Mouse (Mus musculus) limb, embryonic 12.5 days (tissue): Measurements from ENCODE around the gene Synrg. TPM values are rescaled to one million over a fixed set of nuclear protein-coding genes. Genes with fewer than 3 reads are reported as not detected.

Experiments used
- ATAC-seq: fragments of 200-750 bp; cut with Nextera tagmentation; 2 replicates; pipeline ENCODE4 v1.8.0; 2017; ENCODE audit warnings: low read depth, moderate TSS enrichment; ENCODE audit not compliant: insufficient number of reproducible peaks, insufficient read depth, low FRiP score, low TSS enrichment
- H3K27ac ChIP-seq: fragments of 300-500 bp; sonication (generic); 2 replicates; pipeline ENCODE4 v1.5.1; 2016; ENCODE audit warnings: mild to moderate bottlenecking, moderate library complexity
- H3K27me3 ChIP-seq: fragments of 300-500 bp; sonication (generic); 2 replicates; pipeline ENCODE4 v1.6.1; 2016; ENCODE audit warnings: mild to moderate bottlenecking, moderate library complexity
- H3K36me3 ChIP-seq: fragments of 300-500 bp; sonication (generic); 2 replicates; pipeline ENCODE4 v1.6.1; 2016; ENCODE audit warnings: mild to moderate bottlenecking, moderate library complexity
- H3K4me1 ChIP-seq: fragments of 300-500 bp; sonication (generic); replicated peaks from 2 replicates; pipeline ENCODE4 v1.6.1; 2016
- H3K4me2 ChIP-seq: fragments of 300-500 bp; sonication (generic); 2 replicates; pipeline ENCODE4 v1.6.1; 2016; ENCODE audit warnings: mild to moderate bottlenecking, moderate library complexity
- H3K4me3 ChIP-seq: fragments of 300-500 bp; sonication (generic); replicated peaks from 2 replicates; pipeline ENCODE4 v1.5.1; 2016; ENCODE audit warnings: mild to moderate bottlenecking
- H3K9ac ChIP-seq: fragments of 300-500 bp; sonication (generic); replicated peaks from 2 replicates; pipeline ENCODE4 v1.6.1; 2016; ENCODE audit warnings: mild to moderate bottlenecking, moderate library complexity
- H3K9me3 ChIP-seq: fragments of 300-500 bp; sonication (generic); 2 replicates; pipeline ENCODE4 v1.6.1; 2016; ENCODE audit warnings: mild to moderate bottlenecking, moderate library complexity
- WGBS: fragments of 180-500 bp; shearing (Covaris S2); methylation state at CpG from one replicate; pipeline ENCODE4 v1.1.7; 2016; 5-methylcytosine and 5-hydroxymethylcytosine counted together
- polyA plus RNA-seq: library from polyadenylated mRNA; unstranded; fragments of >200 nt; fragmentation: Nextera tagmentation; extraction: Ambion mirVana; gene quantifications from 2 replicates; pipeline ENCODE4 v1.2.1, GENCODE M21; 2016

Gene Synrg
- polyA plus RNA-seq, 1 experiment from 2014 or later: 8.6 TPM

DNA sequence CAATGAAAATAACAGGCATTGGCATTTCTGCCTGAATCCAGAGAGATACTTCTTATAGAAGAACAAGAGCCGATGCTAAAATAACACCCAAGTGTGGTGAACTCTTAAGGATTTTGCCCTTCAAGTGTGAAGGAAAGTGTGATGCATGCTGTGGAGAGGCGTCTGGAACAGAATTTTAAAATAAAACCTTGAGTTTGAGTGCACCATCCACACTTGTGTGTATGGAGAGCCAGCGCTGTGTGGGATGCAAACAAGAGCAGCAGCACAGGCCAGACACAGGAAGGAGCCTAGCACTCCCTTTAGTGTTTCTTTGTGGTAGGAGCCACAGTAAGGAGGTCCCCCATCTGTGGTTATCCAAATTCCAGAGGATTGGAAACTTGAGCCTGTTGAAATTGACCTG lies 2.2 kb upstream of the Synrg start:
- no peak overlapping the region for H3K4me3 ChIP-seq
- ATAC-seq: no peak
- 92% methylated on average over 3 of the region's 3 CpGs for WGBS

DNA sequence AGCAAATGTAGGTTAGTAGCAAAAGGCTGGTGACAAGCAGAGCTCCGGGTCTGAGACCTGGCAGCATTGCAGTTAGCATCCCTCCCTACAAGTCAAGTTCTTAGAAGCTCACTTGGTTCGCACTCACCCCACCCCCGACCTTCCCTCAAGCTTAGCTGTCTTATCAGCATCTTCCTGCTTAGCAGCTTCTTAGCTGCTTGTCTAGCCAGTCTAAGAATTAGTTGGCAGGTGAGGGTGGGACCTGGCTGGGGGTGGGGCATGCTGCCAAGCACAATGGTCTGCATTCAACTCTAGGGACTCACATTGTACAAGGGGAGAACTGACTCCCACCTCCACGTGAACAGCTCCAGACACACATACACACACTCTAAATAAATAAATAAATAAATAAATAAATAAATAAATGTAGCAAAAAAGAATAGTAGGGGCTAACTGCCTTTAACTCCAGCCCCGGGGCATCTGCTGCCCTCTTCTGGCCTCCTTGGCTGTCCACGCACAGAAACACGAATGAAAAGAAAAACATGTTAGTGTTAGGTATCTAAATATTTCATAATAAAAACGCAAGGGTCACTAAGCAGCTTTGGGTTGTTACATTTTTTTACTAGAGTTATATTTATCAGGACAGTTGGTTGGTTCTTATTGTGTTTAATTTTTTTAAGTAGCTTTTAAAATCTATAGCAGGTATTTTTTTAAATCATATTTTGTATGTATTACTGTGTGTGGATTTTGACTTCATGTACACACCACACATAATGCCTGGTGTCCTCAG lies 3.4 kb downstream of the Synrg start:
- H3K4me3 ChIP-seq: no peak overlapping the region
- ATAC-seq: no peak
- no peaks in the 10 kb centered on the region; the same call in 1 of the 2 replicates for H3K4me1 ChIP-seq
- no peaks in the 10 kb centered on the region for H3K27me3 ChIP-seq
- H3K9me3 ChIP-seq: no peaks in the 10 kb centered on the region
- no peak overlapping the region for H3K9ac ChIP-seq
- no peak overlapping the region for H3K27ac ChIP-seq
- peaks cover 6% of the 10 kb centered on the region for H3K36me3 ChIP-seq
- WGBS: 55% methylated on average over 8 of the region's 8 CpGs
- H3K4me2 ChIP-seq: no peak overlapping the region

More for the DNA sequence above, 2.2 kb upstream of the Synrg start:
- no peaks in the 10 kb centered on the region; the same call in 1 of the 2 replicates for H3K4me1 ChIP-seq
- no peak overlapping the region for H3K27ac ChIP-seq
- no peaks in the 10 kb centered on the region for H3K9me3 ChIP-seq
- no peak overlapping the region for H3K4me2 ChIP-seq
- no peaks in the 10 kb centered on the region for H3K27me3 ChIP-seq
- peaks cover 59% of the 10 kb centered on the region for H3K36me3 ChIP-seq
- H3K9ac ChIP-seq: no peak overlapping the region

DNA sequence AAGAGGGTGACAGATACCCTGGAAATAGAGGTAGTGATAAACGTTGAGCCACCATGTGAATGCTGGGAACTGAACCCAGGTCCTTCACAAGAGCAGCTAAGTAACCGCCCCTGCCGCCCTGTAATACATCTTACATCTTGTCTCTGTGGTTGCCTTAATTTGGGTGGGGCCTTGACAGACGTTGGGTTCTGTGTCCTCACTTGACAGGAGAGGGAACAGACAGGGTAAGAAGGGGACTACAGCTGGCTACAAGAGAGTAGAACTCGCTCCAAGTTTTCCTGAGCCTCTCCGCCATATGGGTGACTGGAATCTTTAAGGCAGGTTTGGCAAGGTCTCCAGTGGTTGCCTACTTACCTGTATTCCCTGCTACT lies 4.0 kb downstream of the Synrg start:
- Histone ChIP-seq H3K36me3 (peaks cover 5% of the 10 kb centered on the region; the same call in 1 of the 2 replicates), H3K4me1 (no peaks in the 10 kb centered on the region; the same call in 1 of the 2 replicates), H3K27me3 (no peaks in the 10 kb centered on the region), H3K9ac (no peak overlapping the region), H3K9me3 (no peaks in the 10 kb centered on the region), H3K27ac (no peak overlapping the region), H3K4me2 (no peak overlapping the region), H3K4me3 (no peak overlapping the region)
- no peak for ATAC-seq
- 72% methylated on average over 6 of the region's 6 CpGs for WGBS

- no peak for ATAC-seq
Measured at GRCm38 (mm10) chr11:83969040-83969439, 4.8 kb downstream of the Synrg start.

DNA sequence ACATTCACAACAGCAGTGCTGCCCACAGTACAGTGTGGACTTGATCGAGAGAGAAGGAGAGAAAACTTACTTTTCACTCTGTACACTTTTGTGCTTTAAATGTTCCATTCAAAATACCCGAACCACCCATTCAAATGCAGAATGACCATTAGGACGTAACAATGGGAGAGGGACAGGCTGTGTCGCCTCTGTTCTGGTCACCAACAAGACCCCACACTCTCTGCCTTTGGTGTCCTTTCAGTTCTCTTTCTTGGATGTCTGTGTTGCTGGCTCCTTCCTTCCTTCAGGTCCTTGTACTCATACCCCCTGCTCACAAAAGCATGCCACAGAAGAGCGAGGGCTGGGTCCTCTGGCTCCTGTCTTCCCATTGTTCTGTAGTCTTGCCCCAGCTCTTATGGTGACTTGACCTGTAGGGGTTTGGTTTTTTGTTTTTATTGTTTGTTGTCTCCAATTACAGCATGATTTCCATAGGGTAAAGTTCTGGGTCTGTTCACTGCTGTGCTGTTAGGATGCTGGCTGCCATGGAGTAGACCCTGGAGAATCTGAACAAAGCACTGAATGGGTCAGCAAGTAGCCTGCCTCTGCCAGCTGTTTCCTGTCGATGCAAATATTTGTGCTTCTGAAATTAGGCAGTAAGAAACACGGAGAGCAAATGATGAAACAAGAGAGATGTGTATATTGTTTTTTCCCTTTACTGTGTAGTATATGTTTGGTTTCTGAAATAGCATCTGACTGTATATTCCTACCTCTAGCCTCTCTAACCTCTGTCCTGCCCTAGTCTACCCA lies 10.5 kb downstream of the Synrg start:
- Histone ChIP-seq H3K27ac (no peak overlapping the region), H3K36me3 (peaks cover 24% of the 10 kb centered on the region), H3K4me2 (no peak overlapping the region), H3K4me1 (no peaks in the 10 kb centered on the region), H3K9ac (no peak overlapping the region), H3K27me3 (no peaks in the 10 kb centered on the region), H3K4me3 (no peak overlapping the region), H3K9me3 (no peaks in the 10 kb centered on the region)
- no peak for ATAC-seq
- 81% methylated on average over 7 of the region's 7 CpGs for WGBS

More at GRCm38 (mm10) chr11:83969040-83969439, 4.8 kb downstream of the Synrg start:
- no peak overlapping the region for H3K4me3 ChIP-seq
- 90% methylated on average over 3 of the region's 3 CpGs for WGBS
- no peak overlapping the region for H3K27ac ChIP-seq
- H3K9ac ChIP-seq: no peak overlapping the region
- no peak overlapping the region for H3K4me2 ChIP-seq
- H3K36me3 ChIP-seq: peaks cover 5% of the 10 kb centered on the region; the same call in 1 of the 2 replicates
- no peaks in the 10 kb centered on the region for H3K27me3 ChIP-seq
- H3K4me1 ChIP-seq: no peaks in the 10 kb centered on the region; the same call in 1 of the 2 replicates
- H3K9me3 ChIP-seq: no peaks in the 10 kb centered on the region

DNA sequence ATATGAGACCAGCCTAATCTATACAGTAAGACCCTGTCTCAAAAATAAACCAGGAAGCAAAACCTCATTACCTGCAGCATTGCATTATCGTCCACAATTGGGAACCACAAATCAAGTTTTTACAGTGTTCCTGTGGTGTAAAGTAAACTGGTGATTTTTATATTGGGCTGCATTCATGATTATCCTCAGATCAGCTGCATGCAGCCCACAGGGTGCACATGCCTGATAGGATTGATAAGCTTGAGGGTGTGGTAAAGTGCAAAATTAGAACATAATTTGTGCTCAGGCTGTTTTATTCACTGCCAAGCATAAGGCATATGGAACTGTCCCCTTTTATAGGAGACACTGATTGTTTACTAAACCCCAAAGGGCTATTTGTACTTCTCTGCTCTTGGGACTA lies 11.3 kb downstream of the Synrg start:
- Histone ChIP-seq H3K9me3 (no peaks in the 10 kb centered on the region), H3K9ac (no peak overlapping the region), H3K4me3 (no peak overlapping the region), H3K27me3 (no peaks in the 10 kb centered on the region), H3K4me1 (no peaks in the 10 kb centered on the region), H3K4me2 (no peak overlapping the region), H3K27ac (no peak overlapping the region), H3K36me3 (peaks cover 31% of the 10 kb centered on the region)
- no peak for ATAC-seq
- WGBS: 71% methylated on average over 1 of the region's 1 CpGs

DNA sequence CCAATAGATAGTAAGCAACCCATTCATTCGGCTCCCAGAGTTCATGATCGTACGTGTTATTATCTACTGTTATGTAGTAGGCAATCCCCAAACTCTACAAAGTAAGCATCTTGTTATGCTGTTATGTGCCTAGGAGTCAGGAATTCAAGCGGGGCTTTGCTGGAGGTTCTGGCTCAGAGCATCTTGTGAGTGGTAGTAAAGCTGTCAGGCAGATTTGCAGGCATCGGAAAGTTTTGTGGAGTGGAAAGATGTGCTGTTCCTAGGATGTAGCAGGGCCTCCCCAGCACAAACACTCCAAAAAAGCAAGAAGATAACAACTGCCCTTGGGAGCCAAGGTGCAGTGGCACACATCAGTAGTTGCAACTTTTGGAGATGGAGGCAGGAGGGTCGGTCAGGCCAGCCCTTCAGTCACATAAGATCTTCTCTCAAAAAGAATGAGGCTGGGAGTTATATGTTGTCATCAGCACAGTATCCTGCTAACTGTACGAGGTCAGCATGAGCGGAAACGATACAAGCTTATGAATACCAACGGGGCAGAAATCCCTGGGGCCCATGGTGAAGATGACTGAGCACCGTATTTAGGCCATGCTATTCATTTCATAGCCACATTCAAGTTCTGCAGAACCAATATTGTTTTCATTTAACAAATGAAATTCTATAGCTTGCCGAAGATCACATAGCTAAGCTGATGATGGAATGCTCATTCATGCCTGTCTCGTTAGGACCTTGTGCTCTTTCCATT lies 12.2 kb downstream of the Synrg start:
- no peak for ATAC-seq
- H3K9me3 ChIP-seq: no peaks in the 10 kb centered on the region
- no peaks in the 10 kb centered on the region for H3K27me3 ChIP-seq
- H3K4me1 ChIP-seq: no peaks in the 10 kb centered on the region
- no peak overlapping the region for H3K27ac ChIP-seq
- peaks cover 38% of the 10 kb centered on the region for H3K36me3 ChIP-seq
- WGBS: 79% methylated on average over 13 of the region's 13 CpGs
- no peak overlapping the region for H3K4me3 ChIP-seq
- H3K9ac ChIP-seq: no peak overlapping the region
- H3K4me2 ChIP-seq: no peak overlapping the region

GRCm38 (mm10) chr11:83977810-83978209 lies 13.6 kb downstream of the Synrg start:
- Histone ChIP-seq H3K4me1 (no peaks in the 10 kb centered on the region), H3K27me3 (no peaks in the 10 kb centered on the region), H3K9ac (no peak overlapping the region), H3K36me3 (peaks cover 47% of the 10 kb centered on the region), H3K4me3 (no peak overlapping the region), H3K27ac (no peak overlapping the region), H3K9me3 (no peaks in the 10 kb centered on the region), H3K4me2 (no peak overlapping the region)
- ATAC-seq: no peak
- 86% methylated on average over 2 of the region's 2 CpGs for WGBS

- peaks cover 53% of the 10 kb centered on the region for H3K36me3 ChIP-seq
- no peaks in the 10 kb centered on the region for H3K27me3 ChIP-seq
- H3K9me3 ChIP-seq: no peaks in the 10 kb centered on the region
- no peak overlapping the region for H3K9ac ChIP-seq
- H3K4me2 ChIP-seq: no peak overlapping the region
- no peaks in the 10 kb centered on the region for H3K4me1 ChIP-seq
- no peak overlapping the region for H3K27ac ChIP-seq
- WGBS: 88% methylated on average over 6 of the region's 6 CpGs
- H3K4me3 ChIP-seq: no peak overlapping the region
- no peak for ATAC-seq
Measured at GRCm38 (mm10) chr11:83979992-83980391, 15.8 kb downstream of the Synrg start.

DNA sequence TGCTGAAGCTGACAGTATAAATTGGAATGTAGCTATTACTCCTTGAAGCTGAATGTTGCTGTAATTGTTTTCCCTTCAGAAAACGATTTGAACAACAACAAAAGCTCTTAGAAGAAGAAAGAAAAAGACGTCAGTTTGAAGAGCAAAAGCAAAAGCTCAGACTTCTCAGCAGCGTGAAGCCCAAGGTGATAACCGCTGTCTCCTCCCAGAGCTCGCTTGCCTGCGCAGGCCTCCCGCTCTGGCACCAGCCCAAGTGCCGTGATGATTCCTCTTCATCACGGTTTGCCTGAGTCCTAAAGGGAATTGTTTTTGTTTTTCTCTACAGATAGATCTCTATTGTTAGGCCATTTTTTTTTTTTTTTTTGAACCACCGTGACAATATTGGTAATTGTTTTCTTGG lies 17.1 kb downstream of the Synrg start:
- Histone ChIP-seq H3K4me2 (no peak overlapping the region), H3K27me3 (no peaks in the 10 kb centered on the region), H3K4me1 (no peaks in the 10 kb centered on the region), H3K36me3 (peaks cover 53% of the 10 kb centered on the region), H3K9ac (no peak overlapping the region), H3K4me3 (no peak overlapping the region), H3K9me3 (no peaks in the 10 kb centered on the region), H3K27ac (no peak overlapping the region)
- no peak for ATAC-seq
- 88% methylated on average over 10 of the region's 10 CpGs for WGBS

- ATAC-seq: no peak
- Histone ChIP-seq H3K4me3 (no peak overlapping the region), H3K9me3 (no peaks in the 10 kb centered on the region), H3K27me3 (no peaks in the 10 kb centered on the region), H3K4me2 (no peak overlapping the region), H3K9ac (no peak overlapping the region), H3K27ac (no peak overlapping the region), H3K36me3 (peaks cover 55% of the 10 kb centered on the region), H3K4me1 (no peaks in the 10 kb centered on the region)
- 84% methylated on average over 4 of the region's 4 CpGs for WGBS
Measured at GRCm38 (mm10) chr11:83991701-83992100, 27.5 kb downstream of the Synrg start.
